Mouse (Mus musculus) A20 (cell line): ENCODE measurements around the gene Adora3.
"Not testable (repeated sequence)": the region's sequence is repeated elsewhere in the genome, so short reads cannot be mapped to it uniquely, and the experiment has no call there.

Experiments
- DNase-seq: peaks from one replicate; pipeline ENCODE4 v3.0.0-alpha.2; 2011; ENCODE audit warnings: low read depth, low spot score

Gene Adora3

DNA sequence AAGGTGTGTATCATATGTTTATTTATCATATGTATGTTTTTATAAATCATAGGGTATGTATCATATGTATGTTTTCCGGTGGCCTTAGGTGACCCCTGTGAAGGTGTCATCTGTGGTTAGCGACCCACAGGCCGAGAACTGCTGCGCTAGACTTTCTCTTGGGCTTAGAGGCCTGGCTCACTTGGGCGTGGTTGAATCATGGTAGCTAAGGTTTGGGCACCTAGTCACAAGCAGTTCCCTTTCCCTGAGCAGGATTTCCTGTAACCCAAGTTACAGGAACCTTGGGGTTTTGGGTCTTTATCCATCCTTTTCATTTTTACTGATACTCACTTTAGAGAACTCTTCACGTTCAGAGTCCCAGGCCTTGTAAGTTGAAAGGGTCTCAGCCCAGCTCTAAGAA is 29.6 kb downstream of the Adora3 start:
- no peak for DNase-seq

DNA sequence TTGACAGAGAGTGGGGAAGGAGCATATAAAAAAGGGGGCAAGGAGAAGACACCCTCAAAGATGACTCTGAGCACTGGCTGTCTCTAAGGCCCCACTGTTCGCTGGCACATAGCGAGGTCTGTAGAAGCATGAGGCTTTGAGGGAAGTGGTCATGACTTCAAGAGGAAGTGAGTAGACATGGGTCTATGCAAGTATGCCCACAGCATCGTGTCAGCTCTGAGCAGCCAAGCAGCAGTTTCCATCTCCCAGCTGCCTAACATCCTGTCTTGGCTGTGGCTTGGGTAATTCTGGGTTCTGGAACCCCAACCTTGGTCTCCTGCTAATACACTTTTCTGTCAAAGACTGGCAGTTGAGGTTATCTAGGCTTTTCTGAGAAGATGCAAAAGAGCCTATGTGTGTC is 30.1 kb downstream of the Adora3 start:
- peak; percentile 82 for DNase-seq

DNA sequence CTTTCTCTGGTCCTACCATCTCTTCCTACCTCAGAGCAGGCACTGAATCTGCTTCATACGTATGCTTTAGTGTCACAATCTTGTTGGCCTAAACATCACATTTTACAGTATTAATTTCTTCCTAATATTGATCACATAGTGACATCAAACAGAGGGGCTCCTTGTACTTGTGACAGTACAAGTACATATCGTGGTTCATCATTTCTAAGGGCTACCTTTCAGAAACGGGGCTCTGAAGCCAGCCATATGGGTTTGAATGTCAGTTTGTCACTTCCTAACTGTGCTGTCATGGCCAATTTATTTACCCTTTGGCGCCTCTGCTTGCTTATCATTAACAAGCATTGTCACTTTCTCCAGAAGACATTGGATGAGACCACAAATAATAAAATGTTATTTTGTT is 30.8 kb downstream of the Adora3 start:
- DNase-seq, result no peak

DNA sequence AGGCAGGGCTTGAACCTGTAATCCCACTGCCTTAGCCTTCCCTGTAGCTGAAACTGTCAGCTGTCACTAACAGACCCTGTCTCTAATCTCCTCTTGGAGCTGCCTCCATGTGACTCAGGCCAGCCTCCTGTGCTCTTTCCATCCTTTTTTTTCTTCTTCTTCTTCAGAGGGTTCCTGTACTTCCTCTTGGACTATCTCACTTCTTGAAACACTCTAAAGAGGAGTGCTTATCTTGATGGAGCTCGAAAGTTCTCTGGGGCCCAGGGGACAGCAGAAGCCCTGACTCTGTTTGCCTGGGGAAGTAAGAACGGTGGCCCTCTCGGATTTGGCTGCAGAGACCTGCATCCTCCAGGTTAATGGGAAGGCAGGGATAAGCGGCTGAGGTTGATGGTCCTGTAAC is 33.6 kb downstream of the Adora3 start:
- no peak for DNase-seq

DNA sequence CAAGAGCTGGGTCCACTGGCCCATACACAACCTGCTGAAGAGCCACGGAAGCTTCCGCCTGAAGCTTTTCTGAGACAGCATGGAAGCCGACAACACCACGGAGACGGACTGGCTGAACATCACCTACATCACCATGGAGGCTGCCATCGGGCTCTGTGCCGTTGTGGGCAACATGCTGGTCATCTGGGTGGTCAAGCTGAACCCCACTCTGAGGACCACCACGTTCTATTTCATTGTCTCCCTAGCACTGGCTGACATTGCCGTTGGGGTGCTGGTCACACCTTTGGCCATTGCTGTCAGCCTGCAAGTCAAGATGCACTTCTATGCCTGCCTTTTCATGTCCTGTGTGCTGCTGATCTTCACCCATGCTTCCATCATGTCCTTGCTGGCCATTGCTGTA is 34.1 kb downstream of the Adora3 start:
- DNase-seq, result no peak

DNA sequence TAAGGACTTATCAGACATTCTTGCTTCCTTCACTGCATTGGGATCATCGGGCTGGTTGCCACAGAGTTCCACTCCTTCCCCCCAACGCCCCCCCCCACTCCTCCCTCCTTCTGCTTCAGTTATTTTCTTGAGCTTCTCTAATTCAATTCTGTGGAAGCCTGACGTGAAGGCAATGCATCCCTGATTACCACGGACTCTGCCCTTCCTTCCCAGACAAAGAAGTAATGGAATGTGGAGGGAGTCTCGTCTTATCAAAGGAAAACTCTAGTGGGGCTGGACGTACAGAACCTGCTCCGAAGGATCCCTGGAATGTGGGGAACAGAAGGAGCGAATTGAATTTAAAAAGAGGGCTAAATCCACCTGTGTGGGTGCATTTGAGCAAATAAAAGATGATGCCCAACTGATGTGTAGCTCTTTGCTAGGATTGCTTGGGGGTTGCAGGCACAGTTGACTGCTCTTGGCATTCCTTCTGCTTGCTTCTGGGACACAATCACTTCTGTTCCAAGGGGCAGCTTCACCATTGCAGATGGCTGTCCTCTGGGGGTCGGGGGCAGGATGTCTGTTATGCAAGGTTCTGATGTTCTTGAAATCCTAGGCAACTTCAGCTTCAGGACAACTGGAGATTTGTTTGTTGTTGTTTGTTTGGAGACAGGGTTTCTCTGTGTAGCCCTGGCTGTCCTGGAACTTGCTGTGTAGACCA is 37.4 kb downstream of the Adora3 start:
- no peak for DNase-seq

DNA sequence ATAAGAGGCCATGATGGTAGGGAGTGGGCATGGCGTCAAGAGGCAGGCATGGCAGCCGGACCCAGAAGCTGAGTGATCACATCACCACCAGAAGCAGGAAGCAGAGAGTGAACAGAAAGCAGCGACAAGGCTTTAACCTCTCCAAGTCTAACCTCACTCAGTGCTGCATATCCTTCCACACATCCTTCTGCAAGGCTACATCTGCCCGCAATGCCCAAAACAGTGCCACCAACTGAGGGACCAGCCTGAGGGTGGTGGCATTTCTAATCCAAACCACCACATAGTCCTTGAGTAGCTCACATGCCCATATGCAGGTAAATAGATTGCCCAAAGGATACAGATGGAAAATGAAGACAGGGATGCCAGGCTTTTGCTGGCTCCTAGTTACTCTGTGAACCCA is 38.3 kb downstream of the Adora3 start:
- DNase-seq, result no peak

DNA sequence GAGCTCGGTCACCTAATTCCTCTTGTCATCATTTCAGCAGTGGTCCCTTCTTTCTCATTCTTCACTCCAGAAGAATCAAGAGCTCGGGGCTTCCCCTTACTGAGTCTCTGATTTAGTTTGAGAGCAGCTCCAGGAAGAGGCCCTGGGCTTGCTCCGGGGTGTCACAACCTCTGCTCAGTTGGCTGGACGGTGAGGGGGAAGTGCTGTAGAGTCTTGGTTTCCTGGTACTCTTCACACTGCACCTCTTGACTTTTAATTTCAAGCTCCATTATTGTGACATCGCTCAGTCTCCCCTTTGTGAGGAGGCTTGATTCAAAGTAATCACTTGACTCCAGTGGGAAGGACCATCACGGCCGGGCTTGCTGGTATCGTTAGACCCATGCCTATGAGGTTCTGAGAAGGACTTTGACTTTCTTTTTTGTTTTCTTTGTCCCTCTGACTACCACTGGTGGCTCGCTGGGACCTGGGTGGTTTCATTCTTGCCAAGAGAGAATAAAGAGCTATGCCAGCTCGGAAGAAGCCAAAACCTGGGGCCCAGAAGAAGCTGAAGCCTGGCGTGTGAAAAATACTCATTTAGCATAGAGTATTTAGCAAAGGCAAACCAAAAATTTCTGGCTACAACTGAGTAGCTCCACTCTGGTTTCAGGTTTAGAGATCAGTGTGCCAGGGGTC is 40.0 kb downstream of the Adora3 start:
- no peak for DNase-seq

DNA sequence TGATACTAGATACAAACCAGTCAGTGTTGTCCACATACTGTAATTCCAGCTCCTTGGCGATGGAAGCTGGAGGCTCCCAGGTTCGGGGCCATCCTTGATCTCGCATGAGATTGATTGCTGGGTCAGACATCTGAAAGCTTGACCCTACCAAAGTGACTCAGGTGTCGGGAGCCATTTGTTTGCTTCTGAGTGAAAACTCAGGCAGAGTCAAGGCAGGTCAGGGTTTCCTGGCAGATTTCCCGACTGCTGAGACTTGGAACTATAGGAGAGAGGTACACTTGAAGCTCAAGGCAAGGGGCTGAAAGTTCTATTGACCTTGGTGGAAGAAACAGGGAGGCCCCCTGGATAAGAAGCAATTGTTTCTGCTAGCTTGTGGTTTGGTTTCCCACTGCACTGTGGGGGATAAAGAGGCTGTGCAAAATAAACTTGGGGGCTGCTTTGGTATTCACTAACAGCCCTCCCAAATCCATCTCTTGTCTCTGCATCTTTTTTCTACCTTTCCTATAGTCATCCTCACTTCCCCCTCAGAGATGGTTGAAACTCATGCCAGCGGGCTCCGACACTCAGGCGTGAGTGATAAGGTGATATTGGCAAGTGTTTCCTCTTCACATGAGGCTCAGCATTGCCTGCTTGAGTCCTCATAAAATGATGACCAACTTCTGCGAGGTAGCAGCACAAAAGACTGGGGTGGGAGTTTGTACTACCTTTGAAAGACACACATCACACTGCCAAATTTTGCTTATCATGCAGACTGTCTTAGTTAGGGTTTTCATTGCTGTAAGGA is 41.6 kb downstream of the Adora3 start:
- DNase-seq, result no peak

DNA sequence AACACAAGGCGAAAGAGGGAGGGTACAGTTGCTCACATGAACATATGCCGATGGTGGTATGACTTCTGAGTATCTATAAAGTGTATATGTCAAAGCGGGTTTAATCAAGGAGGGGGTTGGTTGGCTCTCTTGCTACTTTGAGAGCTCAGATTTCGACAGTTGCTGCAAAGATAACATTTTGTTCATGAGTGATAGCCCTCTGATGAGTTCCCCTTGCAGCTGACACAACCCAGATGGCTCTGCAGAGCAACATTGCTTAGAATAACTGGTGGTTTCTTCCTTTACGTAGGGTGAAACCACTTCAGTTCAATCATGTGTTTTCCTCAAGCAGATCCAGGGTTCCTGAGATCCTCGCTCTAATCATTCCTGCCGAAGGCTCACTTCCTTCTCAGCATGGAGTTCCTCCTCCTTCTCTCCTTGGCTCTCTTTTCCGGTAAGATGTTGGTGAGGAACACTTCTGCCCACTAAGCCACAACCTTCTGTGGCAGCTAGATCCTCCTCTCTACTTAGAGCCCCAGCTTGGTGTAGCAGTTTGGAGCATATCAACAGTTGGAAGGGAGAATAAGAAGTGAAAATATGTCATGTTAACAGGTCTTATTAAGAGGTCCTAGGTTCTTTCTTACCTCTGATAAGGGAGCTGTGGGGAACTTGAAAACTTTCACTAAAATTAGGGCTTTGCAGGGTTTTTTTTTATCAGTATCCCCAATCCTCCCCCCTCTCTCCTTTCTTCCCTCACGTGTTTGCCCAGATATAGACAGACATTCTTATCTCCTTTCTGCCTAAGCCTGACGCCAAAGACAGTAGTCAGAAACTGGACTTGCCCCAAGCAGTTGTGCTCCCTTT is 43.4 kb downstream of the Adora3 start:
- DNase-seq, result no peak

DNA sequence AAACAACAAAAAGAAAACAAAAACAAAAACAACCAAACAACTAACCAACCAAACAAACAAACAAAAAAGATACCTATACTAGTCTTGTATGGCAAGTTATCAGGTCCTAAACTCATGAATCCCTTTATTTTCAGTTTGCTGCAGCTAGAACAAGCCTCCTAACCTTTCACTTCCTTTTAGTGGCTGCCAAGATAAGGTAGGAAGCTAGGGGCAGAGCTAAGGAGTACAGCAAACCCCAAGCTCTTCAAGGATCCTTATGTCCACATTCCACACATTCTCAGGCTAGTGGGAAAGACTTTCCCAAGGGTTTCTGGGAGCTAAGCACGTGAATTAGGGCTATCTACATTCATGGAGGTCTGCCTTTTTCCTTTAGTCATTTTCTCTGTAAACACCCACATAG is 44.6 kb downstream of the Adora3 start:
- no peak for DNase-seq

DNA sequence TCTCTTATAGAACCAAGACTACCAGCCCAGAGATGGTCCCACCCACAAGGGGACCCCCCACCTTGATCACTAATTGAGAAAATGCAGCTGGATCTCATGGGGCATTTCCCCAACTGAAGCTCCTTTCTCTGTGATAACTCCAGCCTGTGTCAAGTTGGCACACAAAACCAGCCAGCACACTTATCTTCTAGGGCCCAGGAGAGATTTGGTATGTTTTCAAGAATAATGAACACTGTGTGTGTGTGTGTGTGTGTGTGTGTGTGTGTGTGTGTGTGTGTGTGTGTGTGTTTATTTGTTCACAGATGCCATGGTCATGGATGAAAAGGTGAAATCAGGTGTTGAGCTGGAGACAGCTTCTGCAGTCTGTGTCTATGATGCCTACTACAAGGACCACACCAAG is 45.8 kb downstream of the Adora3 start:
- not testable (repeated sequence) for DNase-seq

DNA sequence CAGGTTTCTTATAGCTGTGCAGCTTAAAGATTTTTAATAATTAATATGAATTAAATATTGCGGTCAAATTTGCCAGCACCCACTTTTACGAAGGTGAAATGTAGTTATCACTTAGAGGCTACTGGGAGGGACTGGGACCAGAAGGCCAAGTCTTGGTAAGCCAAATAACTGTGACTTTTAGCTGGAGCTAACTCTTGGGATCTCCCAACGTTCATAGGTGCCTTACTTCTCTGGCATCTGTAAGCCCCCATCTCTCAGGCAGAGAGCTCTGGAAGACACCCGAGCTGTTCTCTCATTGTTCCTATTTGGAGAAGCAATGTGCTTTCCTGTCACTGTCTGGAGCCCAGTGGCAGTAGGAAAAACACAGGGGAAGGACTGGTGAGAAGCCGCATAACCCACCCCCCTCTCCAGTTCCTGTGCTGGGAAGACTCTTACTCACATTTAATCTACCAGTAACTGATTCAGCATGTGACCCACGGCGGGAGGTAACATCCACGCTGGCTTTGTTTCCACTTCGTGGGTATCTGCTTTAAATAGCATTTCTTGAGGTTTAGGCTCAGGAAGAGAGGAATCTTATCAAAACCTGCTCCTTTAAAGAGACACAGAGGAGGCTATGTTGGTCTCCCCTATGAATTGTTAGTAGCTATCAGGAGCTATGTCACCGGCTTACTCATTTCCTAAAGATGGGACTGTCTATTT is 47.1 kb downstream of the Adora3 start:
- DNase-seq, result no peak

DNA sequence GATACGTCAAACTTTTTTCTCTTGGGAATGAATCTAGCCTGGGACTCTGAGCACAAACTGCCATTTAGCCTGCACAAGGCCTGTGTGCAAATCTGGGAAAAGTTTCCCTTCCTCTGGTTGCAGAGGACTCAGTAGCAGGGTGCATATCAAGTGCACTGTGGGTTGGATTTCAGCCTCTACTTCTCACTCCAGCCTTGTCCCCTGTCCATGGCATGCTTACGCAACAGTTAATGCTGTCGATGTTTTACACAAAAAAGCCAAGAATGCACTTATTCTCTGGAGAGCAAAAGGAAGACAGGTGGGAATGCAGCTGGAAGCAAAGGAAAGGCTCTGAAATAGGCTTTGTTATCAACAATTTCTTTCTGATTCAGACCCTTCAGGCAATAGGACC is 47.7 kb downstream of the Adora3 start:
- no peak for DNase-seq

DNA sequence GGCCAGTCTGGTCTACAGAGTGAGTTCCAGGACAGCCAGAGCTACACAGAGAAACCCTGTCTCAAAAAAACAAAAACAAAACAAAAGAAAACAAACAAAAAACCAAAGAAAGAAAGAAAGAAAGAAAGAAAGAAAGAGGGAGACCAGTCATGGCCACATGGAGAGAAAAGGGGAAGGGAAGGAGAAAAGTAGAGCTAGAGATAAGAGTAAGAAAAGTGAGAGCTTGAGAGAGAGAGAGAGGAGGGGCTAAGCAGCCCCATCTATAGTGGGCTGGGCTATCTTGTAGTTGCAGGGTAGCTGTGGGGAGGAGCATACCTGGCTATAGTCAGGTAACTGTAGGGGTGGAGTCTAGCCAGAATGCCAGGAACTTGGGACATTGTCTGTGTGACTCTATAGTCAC is 50.1 kb downstream of the Adora3 start:
- not testable (repeated sequence) for DNase-seq

DNA sequence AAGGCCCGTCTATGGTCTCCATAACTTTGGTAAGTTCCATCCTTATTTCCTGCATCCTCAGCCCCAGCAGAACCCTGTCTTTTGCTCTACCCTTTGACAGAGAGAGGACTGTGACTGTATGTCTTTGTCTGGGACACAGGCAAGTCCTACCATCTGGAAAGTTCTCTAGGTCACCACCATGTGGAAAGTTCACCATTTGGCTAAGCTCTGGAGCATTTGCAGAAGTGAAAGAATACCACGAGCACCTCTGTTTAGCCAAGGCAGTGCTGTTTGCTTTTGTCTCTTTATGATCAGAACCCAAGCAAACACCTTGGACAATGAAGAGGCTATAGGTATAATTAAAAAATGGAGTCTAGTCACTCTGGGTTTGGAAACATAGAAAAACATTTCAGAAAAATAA is 51.3 kb downstream of the Adora3 start:
- DNase-seq, result peak; percentile 56

DNA sequence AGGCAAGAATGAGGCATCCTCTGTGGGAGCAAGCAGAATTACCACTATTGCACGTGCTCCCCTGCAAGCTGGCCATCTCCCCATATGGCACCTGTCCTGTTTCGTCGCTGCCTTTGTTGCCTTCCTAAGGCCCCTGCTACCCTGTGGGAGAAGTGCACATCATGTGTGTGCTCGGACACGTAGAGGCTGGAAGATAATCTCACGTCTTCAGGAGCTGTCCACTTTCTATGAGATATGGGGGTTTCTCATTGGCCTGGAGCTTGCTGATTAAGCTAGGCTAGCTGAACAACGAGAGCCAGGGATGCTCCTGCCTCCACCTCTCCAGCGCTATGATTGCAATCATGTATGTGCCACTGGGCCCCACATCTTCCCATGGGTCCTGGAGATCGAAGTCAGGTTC is 54.0 kb downstream of the Adora3 start:
- no peak for DNase-seq

DNA sequence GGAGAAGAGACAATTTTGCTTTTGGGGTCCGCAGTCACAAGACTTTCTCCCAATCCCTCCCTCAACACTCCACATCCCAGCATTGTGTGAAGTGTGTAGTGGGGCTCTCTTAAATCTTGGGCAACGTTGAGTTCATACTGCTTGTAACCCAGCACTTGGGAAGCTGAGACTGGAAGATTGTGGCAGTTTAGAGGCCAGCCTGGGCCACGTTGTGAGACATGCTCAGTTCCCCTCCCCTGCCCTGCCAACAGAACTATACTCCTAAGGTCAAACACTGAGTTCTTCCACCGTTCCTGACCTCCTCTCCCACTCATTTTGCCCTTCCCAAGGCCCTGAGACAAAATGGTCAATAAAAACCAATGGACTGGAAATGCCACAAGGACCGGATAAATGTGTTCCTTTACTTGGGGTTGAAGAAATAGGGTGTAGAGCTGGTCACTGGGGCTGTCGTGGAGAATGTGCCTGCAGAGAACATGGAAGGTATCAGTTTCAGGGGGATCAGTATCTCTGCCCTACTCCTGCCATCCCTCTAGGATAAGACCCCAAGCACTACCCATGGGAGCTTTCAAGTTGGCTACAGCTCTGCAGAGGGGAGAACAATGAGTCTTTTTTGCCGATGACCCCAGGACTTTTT is 57.0 kb downstream of the Adora3 start:
- DNase-seq, result no peak

DNA sequence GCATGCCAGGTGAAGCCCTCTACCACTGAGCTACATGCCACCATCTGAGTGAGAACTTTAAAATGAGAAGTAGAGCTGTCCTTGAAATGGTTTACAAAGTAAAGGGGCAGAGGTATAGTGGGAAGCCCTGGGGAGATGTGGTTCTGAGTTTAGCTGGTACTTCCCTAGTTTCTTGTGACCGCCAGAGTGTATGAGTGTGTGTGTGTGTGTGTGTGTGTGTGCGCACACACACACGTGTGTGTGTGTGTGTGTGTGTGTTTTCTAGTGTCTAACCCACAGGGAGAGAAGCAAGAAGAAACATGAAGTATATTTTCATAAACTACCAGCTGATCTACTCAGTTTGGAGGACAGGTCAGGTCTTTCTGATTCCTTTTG is 57.5 kb downstream of the Adora3 start:
- DNase-seq, result no peak

DNA sequence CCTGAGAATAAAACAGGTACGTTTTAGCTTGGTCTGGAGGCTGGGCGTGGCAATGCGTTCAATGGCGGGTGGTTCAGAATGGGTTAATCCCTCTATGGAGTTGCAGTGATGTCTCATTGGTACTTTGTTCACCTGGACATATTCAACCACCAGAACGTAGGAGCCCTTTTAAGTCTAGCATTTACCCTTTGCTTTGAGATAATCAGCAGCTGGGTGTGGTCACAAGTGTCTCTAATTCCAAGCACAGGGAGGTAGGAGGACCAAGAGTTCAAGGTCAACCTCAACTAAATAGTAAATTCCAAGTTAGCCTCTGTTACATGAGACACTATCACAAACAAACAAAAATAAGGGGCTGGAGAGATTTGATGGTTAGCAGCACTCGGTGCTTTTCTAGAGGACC is 58.1 kb downstream of the Adora3 start:
- DNase-seq, result no peak

DNA sequence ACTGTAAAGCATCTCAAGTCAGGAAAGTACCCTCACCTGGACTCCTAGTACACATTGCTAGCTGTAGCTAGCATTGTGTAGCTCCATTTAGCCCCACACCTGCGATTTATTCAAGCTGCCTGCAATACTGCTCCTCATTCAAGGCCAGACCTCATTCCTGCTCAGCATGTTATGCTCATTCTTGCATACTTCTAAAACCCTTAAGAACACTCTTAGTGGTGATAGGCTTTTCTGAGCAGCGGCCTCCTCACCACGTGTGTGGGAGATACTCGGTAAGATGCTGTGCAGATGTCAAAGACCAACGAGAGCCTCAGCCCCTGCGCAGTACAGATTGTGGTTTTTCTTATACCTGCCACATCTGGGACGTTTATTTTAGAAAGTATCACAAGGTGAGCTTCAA is 59.2 kb downstream of the Adora3 start:
- peak; percentile 86 for DNase-seq
